Comparison of ENCODE assay signal across 8 mouse cellular contexts in genomic region chr2:165883846-165884576, GRCm38 (mm10). TPM values are rescaled to one million over a fixed set of nuclear protein-coding genes. Genes with fewer than 3 reads are reported as not detected.
DNase-seq lines count a peak whose midpoint lies in the region; ATAC-seq and TF ChIP-seq lines count a peak whose summit lies in the region.

No protein-coding gene starts in this region.

- DNase-seq in B cell, adult 2 months = peak; percentile 46 to 55
- peak; percentile 58 for DNase-seq in heart, postnatal 25 days (ENCODE audit: low spot score)
- DNase-seq in layer of hippocampus, adult 2 months (ENCODE audit: low spot score in 2 of 2) = peak; percentile 56 to 80
- DNase-seq in spleen, adult 12 weeks (ENCODE audit: low spot score) = peak; percentile 20
- no peak for DNase-seq in yolk sac, embryonic 10.5 days (ENCODE audit: low spot score)

- whole genome bisulfite sequencing in lung, embryonic 16.5 days = 3% methylated on average over 11 of the region's 11 CpGs

- no peak for TF ChIP-seq CTCF in ES-Bruce4 (IDR thresholded peaks at IDR 0.05; ENCODE audit: low read depth, low read length)
- TF ChIP-seq CTCF in embryonic fibroblast, embryonic 13.5 days (IDR thresholded peaks at IDR 0.05; ENCODE audit: borderline replicate concordance, insufficient read depth, low read length) = no peak
- no peak for TF ChIP-seq CTCF in layer of hippocampus, adult 2 months (conservative IDR thresholded peaks at IDR 0.05)

- peak overlapping the region; percentile 49 for H3K27ac ChIP-seq in ES-Bruce4 (ENCODE audit: insufficient read depth, low read length)
- peak overlapping the region; percentile 97 for H3K27ac ChIP-seq in embryonic fibroblast, embryonic 13.5 days (ENCODE audit: insufficient read depth, low read length)
- peak overlapping the region; percentile 100 for H3K27ac ChIP-seq in layer of hippocampus, adult 2 months
- peak overlapping the region; percentile 100 for H3K27ac ChIP-seq in lung, embryonic 16.5 days (ENCODE audit: low read length)

- H3K4me3 ChIP-seq in ES-Bruce4 (ENCODE audit: low read depth, low read length) = peak overlapping the region; percentile 70
- peak overlapping the region; percentile 28 for H3K4me3 ChIP-seq in embryonic fibroblast, embryonic 13.5 days (ENCODE audit: insufficient read depth, low read length)
- peak overlapping the region; percentile 40 for H3K4me3 ChIP-seq in layer of hippocampus, adult 2 months
- H3K4me3 ChIP-seq in lung, embryonic 16.5 days (ENCODE audit: low read length) = peak overlapping the region; percentile 43

- no peaks in the 10 kb centered on the region for H3K36me3 ChIP-seq in ES-Bruce4 (ENCODE audit: control insufficient read depth, insufficient read depth, low read length, poor library complexity, severe bottlenecking)
- no peaks in the 10 kb centered on the region for H3K36me3 ChIP-seq in lung, embryonic 16.5 days (ENCODE audit: control insufficient read depth, insufficient read depth, low read length)

- intact Hi-C loops in heart, postnatal 25 days (cut with DNase I) = loop anchor here (2.0 kb wide), 1 partner anchor 25 kb away; no protein-coding TSS in a partner anchor

- TF ChIP-seq POLR2A in ES-Bruce4 (IDR thresholded peaks at IDR 0.05; ENCODE audit: insufficient read depth, low read length) = no peak
- peak; percentile 78 for TF ChIP-seq POLR2A in embryonic fibroblast, embryonic 13.5 days (IDR thresholded peaks at IDR 0.05; ENCODE audit: low read depth, low read length)

- ATAC-seq in lung, embryonic 16.5 days (ENCODE audit: low read depth) = no peak

- H3K9ac ChIP-seq in ES-Bruce4 (ENCODE audit: low read depth, poor library complexity, severe bottlenecking) = peak overlapping the region; percentile 91
- peak overlapping the region; percentile 79 for H3K9ac ChIP-seq in lung, embryonic 16.5 days (ENCODE audit: low read length)

- H3K4me2 ChIP-seq in lung, embryonic 16.5 days (ENCODE audit: low read depth, low read length) = peak overlapping the region; percentile 73

- no peaks in the 10 kb centered on the region for H3K9me3 ChIP-seq in ES-Bruce4 (replicated peaks; ENCODE audit: control insufficient read depth, insufficient read depth, low read length, poor library complexity, severe bottlenecking)
- no peaks in the 10 kb centered on the region for H3K9me3 ChIP-seq in lung, embryonic 16.5 days (ENCODE audit: control insufficient read depth, low read length)

- no peaks in the 10 kb centered on the region for H3K27me3 ChIP-seq in ES-Bruce4 (ENCODE audit: control insufficient read depth, insufficient read depth, low read length, poor library complexity, severe bottlenecking)
- H3K27me3 ChIP-seq in lung, embryonic 16.5 days (ENCODE audit: control insufficient read depth, insufficient read depth, low read depth, low read length) = no peaks in the 10 kb centered on the region

- peaks cover 2% of the 10 kb centered on the region for H3K4me1 ChIP-seq in ES-Bruce4 (ENCODE audit: control insufficient read depth, insufficient read depth, low read length)
- peaks cover 37% of the 10 kb centered on the region for H3K4me1 ChIP-seq in embryonic fibroblast, embryonic 13.5 days (ENCODE audit: control insufficient read depth, insufficient read depth, low read length)
- peaks cover 94% of the 10 kb centered on the region for H3K4me1 ChIP-seq in lung, embryonic 16.5 days (replicated peaks; ENCODE audit: control insufficient read depth, insufficient read depth, low read length)

- TF ChIP-seq EP300 in ES-Bruce4 (IDR thresholded peaks at IDR 0.05; ENCODE audit: insufficient read depth, low read depth, low read length) = no peak

RNA-seq across cellular contexts. Expression of gene Zmynd8, which starts 14.8 kb away (rescaled TPM):
- 231 and 237 TPM in 2 replicates for polyA plus RNA-seq in ES-Bruce4 (2011; ENCODE audit: insufficient read depth, insufficient read length, low read depth, missing spikeins)
- 65.8 and 66.4 TPM in 2 replicates for polyA plus RNA-seq in embryonic fibroblast, embryonic 13.5 days (2011; ENCODE audit: insufficient read length, low read depth, missing spikeins)
- 10 to 100 TPM; 44.5 to 48.7 TPM for total RNA-seq in heart, postnatal 25 days (2021)
- total RNA-seq in layer of hippocampus, adult 2 months (2021) = 100 to 1,000 TPM; 173 to 186 TPM
- 40.6 and 48.7 TPM in 2 replicates for polyA plus RNA-seq in lung, embryonic 16.5 days (2015; fragmentation: Nextera tagmentation; extraction: Ambion mirVana)

Comparison
In these comparisons a context has a peak if more than half of its experiments do, and no peak if none do; other contexts are left out.
1. H3K27ac ChIP-seq: peak in every context shown above with its lines; median percentile 100 in layer of hippocampus, adult 2 months; 100 in lung, embryonic 16.5 days; 97 in embryonic fibroblast, embryonic 13.5 days; 49 in ES-Bruce4.